Mouse (Mus musculus) NIH3T3 (cell line): ENCODE data around the gene Olfr1252.

Source experiments
- DNase-seq: peaks from one replicate; pipeline ENCODE4 v3.0.0-alpha.2; 2012; ENCODE audit warnings: low read depth

Olfr1252 gene

GRCm38 (mm10) chr2:89724912-89725311, at the start of gene Olfr1252:
TSS of gene Olfr1252 (minus strand) at chr2:89725012.
- no peak for DNase-seq

- no peak for DNase-seq
Observed at GRCm38 (mm10) chr2:89756990-89757389, 32.2 kb upstream of the Olfr1252 start, which contains the start of gene Olfr1253. TSS of gene Olfr1253 (minus strand) at chr2:89757090.

DNA sequence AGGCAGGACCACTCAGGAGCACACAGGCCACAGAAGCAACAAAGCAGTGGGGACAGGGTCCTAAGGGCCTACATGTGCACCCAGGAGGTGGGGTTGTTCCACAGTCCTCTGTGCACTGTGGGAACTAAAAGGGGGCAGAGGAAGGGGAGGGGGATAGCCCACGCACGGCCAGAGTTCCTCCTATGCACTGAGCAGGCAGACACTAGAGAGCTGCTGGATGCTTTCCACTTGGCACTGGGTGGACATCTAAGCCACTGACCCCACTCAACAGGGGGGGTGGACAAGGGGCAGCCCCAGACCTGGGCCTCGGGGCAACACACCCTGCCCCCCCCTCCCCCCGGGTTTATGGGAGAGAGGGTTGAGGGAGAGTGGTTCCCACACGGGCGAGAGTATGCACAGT, 32.8 kb downstream of the Olfr1252 start:
- DNase-seq: no peak

DNA sequence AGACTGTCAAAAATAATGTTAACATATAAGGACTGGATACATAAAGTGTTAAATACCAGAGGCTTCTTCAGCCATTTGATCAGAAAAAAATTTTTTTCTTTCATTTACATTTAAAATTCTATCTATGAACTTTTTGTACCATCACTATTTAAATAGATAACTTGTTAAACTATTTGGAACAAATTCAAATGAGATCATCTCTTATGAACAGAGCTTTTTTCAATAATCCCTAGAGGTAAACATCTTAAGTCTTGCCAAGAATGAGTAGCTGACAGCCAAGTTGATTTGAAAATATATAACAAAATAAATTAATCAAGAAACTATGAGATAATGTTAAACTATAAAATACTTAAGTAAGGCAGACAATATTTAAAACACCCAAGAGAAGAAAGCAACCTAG, 53.0 kb downstream of the Olfr1252 start, which contains the start of gene Olfr1251:
TSS of gene Olfr1251 (minus strand) at position 101 of the 400 bp plus-strand sequence.
- DNase-seq: no peak
